Mouse (Mus musculus) MEL (cell line): ENCODE measurements around the gene Rhox1. TPM values are rescaled to one million over a fixed set of nuclear protein-coding genes. Genes with fewer than 3 reads are reported as not detected.
"Not testable (repeated sequence)": the region's sequence is repeated elsewhere in the genome, so short reads cannot be mapped to it uniquely, and the experiment has no call there.

Source experiments
- DNase-seq: peaks from one replicate; pipeline ENCODE4 v3.0.0; 2011; ENCODE audit warnings: low read depth, low spot score
- H3K27ac ChIP-seq: 2 replicates; pipeline ENCODE4 v1.5.1; 2012; ENCODE audit warnings: low read depth, mild to moderate bottlenecking, control low read depth, low read length, moderate library complexity; ENCODE audit not compliant: control insufficient read depth
- H3K27me3 ChIP-seq, 2 experiments: fragments of 150-350 bp in 1 of 2; sonication (generic) in 1 of 2; 2 replicates each; pipeline ENCODE4 v1.6.1; 2012; ENCODE audit warnings: low read length in 2 of 2, mild to moderate bottlenecking in 2 of 2, improper control_type of control experiment in 1 of 2, moderate library complexity in 1 of 2; ENCODE audit not compliant: insufficient read depth in 2 of 2, control insufficient read depth in 1 of 2
- H3K36me3 ChIP-seq, 2 experiments: 2 replicates each; pipeline ENCODE4 v1.6.1; 2012 to 2014; ENCODE audit warnings: low read length in 2 of 2, improper control_type of control experiment in 1 of 2, inconsistent platforms in 1 of 2, mild to moderate bottlenecking in 1 of 2; ENCODE audit not compliant: insufficient read depth in 2 of 2, control insufficient read depth in 1 of 2
- H3K4me1 ChIP-seq, 2 experiments: fragments of 150-350 bp in 1 of 2; sonication (generic) in 1 of 2; 2 replicates each; pipeline ENCODE4 v1.6.1; 2012; ENCODE audit warnings: low read length in 2 of 2, improper control_type of control experiment in 1 of 2, mild to moderate bottlenecking in 1 of 2; ENCODE audit not compliant: insufficient read depth in 2 of 2, control insufficient read depth in 1 of 2
- H3K4me3 ChIP-seq, 2 experiments: fragments of 150-350 bp in 1 of 2; sonication (generic) in 1 of 2; 2 replicates each; pipeline ENCODE4 v1.5.1; 2012; ENCODE audit warnings: low read depth in 2 of 2, low read length in 2 of 2, mild to moderate bottlenecking in 2 of 2, moderate library complexity in 2 of 2, control low read depth in 1 of 2, improper control_type of control experiment in 1 of 2; ENCODE audit not compliant: control insufficient read depth in 1 of 2, insufficient read depth in 1 of 2
- H3K79me2 ChIP-seq: 2 replicates; pipeline ENCODE4 v1.6.1; 2012; ENCODE audit warnings: mild to moderate bottlenecking, low read length, moderate library complexity; ENCODE audit not compliant: control insufficient read depth, poor library complexity, insufficient read depth
- H3K9ac ChIP-seq: 2 replicates; pipeline ENCODE4 v1.6.1; 2012; ENCODE audit warnings: low read depth, mild to moderate bottlenecking, control low read depth, low read length, moderate library complexity; ENCODE audit not compliant: control insufficient read depth, poor library complexity, severe bottlenecking
- H3K9me3 ChIP-seq: fragments of 150-350 bp; sonication (generic); replicated peaks from 2 replicates; pipeline ENCODE4 v1.6.1; 2012; ENCODE audit warnings: mild to moderate bottlenecking, low read length, improper control_type of control experiment, moderate library complexity; ENCODE audit not compliant: insufficient read depth
- BHLHE40 ChIP-seq: IDR thresholded peaks from 2 replicates; pipeline ENCODE4 v1.6.1; 2012; ENCODE audit warnings: low read depth, mild to moderate bottlenecking, inconsistent platforms, low read length, improper control_type of control experiment, borderline replicate concordance
- CHD2 ChIP-seq: IDR thresholded peaks from 2 replicates; pipeline ENCODE4 v1.6.1; 2011; ENCODE audit warnings: low read length, improper control_type of control experiment
- ELF1 ChIP-seq: IDR thresholded peaks from 2 replicates; pipeline ENCODE4 v1.6.1; 2014; ENCODE audit warnings: low read depth, mild to moderate bottlenecking, inconsistent platforms, low read length, improper control_type of control experiment, moderate library complexity
- ETS1 ChIP-seq: IDR thresholded peaks from 2 replicates; pipeline ENCODE4 v1.6.1; 2012; ENCODE audit warnings: low read depth, mild to moderate bottlenecking, inconsistent platforms, low read length, improper control_type of control experiment, moderate library complexity
- GABPA ChIP-seq: IDR thresholded peaks from 2 replicates; pipeline ENCODE4 v1.6.1; 2012; ENCODE audit warnings: low read depth, mild to moderate bottlenecking, inconsistent platforms, low read length, improper control_type of control experiment, moderate library complexity
- GATA1 ChIP-seq: IDR thresholded peaks from 2 replicates; pipeline ENCODE4 v1.6.1; 2011; ENCODE audit warnings: low read depth, low read length, improper control_type of control experiment
- HCFC1 ChIP-seq: IDR thresholded peaks from 2 replicates; pipeline ENCODE4 v1.6.1; 2012; ENCODE audit warnings: low read depth, mild to moderate bottlenecking, inconsistent platforms, low read length, improper control_type of control experiment, moderate library complexity
- MEF2A ChIP-seq: IDR thresholded peaks from 2 replicates; pipeline ENCODE4 v1.6.1; 2014; ENCODE audit warnings: low read depth, mild to moderate bottlenecking, inconsistent platforms, low read length, improper control_type of control experiment; ENCODE audit not compliant: poor library complexity, insufficient replicate concordance, severe bottlenecking; ENCODE audit errors: extremely low read depth
- MXI1 ChIP-seq: IDR thresholded peaks from 2 replicates; pipeline ENCODE4 v1.6.1; 2011; ENCODE audit warnings: mild to moderate bottlenecking, low read depth, low read length, improper control_type of control experiment
- POLR2AphosphoS2 ChIP-seq: IDR thresholded peaks from 2 replicates; pipeline ENCODE4 v1.6.1; 2011; ENCODE audit warnings: low read length, improper control_type of control experiment
- SMC3 ChIP-seq: IDR thresholded peaks from 2 replicates; pipeline ENCODE4 v1.6.1; 2011; ENCODE audit warnings: low read depth, low read length, improper control_type of control experiment
- USF2 ChIP-seq, 2 experiments: IDR thresholded peaks; 2 replicates each; pipeline ENCODE4 v1.6.1; 2011 to 2012; ENCODE audit warnings: improper control_type of control experiment in 2 of 2, low read length in 2 of 2, borderline replicate concordance in 1 of 2, inconsistent platforms in 1 of 2, low read depth in 1 of 2, mild to moderate bottlenecking in 1 of 2; ENCODE audit not compliant: insufficient read depth in 1 of 2
- ZMIZ1 ChIP-seq: IDR thresholded peaks from 2 replicates; pipeline ENCODE4 v1.6.1; 2012; ENCODE audit warnings: low read depth, mild to moderate bottlenecking, inconsistent platforms, low read length, improper control_type of control experiment, moderate library complexity
- polyA plus RNA-seq, 2 experiments: library from polyadenylated mRNA; stranded (reverse) in 1 of 2; unstranded in 1 of 2; fragments of >175 nt in 1 of 2; fragments of >200 nt in 1 of 2; gene quantifications; 2 replicates each; pipeline versions ENCODE4 v1.2.1 to v1.2.4; 2012; ENCODE audit warnings: low replicate concordance in 2 of 2, low read depth in 1 of 2; ENCODE audit not compliant: insufficient read length in 2 of 2, insufficient read depth in 1 of 2, missing spikeins in 1 of 2
- total RNA-seq: library from RNA; depleted of rRNA; stranded (reverse); fragments of 300-350 nt; gene quantifications from 2 replicates; pipeline ENCODE4 v1.2.3, GENCODE M21; 2012; rRNA removed

Gene Rhox1
- not detected in 2 replicates for total RNA-seq
- polyA plus RNA-seq: not detected

GRCm38 (mm10) chrX:37222158-37222557 is at the start of gene Rhox1:
TSS of gene Rhox1 (minus strand) at chrX:37222258.
- not testable (repeated sequence) for H3K9ac ChIP-seq, H3K27ac ChIP-seq, H3K9me3 ChIP-seq, H3K36me3 ChIP-seq, H3K79me2 ChIP-seq, H3K4me1 ChIP-seq, H3K27me3 ChIP-seq, DNase-seq, H3K4me3 ChIP-seq

DNA sequence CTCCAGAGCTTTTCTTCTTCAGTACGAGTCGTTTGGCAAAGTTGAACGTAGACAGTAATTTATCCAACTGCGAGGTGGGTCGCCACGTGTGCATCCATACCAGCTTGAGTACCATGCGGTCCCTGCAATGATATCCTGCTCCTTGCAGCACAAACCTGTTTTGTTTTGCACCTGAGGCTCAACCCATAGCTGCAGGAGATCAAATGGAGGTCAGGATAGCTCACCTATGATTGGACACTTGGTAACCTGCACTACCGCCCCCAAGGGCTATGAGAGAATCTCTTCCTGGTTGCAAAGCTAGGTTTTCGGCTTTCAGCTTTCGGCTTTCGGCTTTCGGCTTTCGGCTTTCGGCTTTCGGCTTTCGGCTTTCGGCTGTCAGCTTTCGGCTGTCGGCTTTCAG is 43.0 kb upstream of the Rhox1 start, which contains the start of gene Rhox4a:
Rhox4a (plus strand) TSS at position 301 of the 400 bp plus-strand sequence.
- DNase-seq, H3K4me3 ChIP-seq, H3K9ac ChIP-seq: not testable (repeated sequence)

GRCm38 (mm10) chrX:37249619-37250018 is 27.6 kb upstream of the Rhox1 start, which contains the start of gene Rhox3a:
TSS of gene Rhox3a (plus strand) at chrX:37249919.
- not testable (repeated sequence) for H3K9ac ChIP-seq, H3K27me3 ChIP-seq, H3K9me3 ChIP-seq, H3K4me3 ChIP-seq, H3K4me1 ChIP-seq, H3K79me2 ChIP-seq, DNase-seq, H3K27ac ChIP-seq, H3K36me3 ChIP-seq

More for the DNA sequence above, 43.0 kb upstream of the Rhox1 start, which contains the start of gene Rhox4a:
- not testable (repeated sequence) for H3K4me1 ChIP-seq, H3K27ac ChIP-seq, H3K79me2 ChIP-seq, H3K36me3 ChIP-seq, H3K9me3 ChIP-seq, H3K27me3 ChIP-seq

DNA sequence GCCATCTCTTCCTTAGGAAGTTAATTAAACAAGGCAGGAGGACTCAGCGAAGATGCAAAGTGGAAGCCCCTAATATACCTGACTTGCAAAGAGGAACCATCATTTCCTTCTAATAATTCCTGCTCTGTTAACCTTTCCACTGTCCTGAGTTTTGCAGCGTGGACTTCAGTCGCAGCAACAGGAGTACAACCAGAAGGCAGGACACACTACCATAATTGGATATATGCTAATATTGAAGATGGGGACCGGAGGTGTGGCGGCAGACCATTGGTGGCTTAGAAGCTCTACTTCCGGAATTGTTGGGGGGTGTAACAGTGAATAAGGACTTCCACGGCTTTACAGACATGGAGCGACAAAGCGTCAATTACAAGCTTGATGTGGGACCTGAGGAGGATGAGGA is 22.6 kb upstream of the Rhox1 start, which contains the start of gene Rhox2a:
Rhox2a (plus strand) TSS at position 301 of the 400 bp plus-strand sequence.
- H3K4me1 ChIP-seq, H3K9me3 ChIP-seq, H3K27me3 ChIP-seq, DNase-seq, H3K4me3 ChIP-seq, H3K27ac ChIP-seq, H3K79me2 ChIP-seq, H3K9ac ChIP-seq, H3K36me3 ChIP-seq: not testable (repeated sequence)

GRCm38 (mm10) chrX:37210941-37211340 is 11.1 kb downstream of the Rhox1 start, which contains the start of gene Gm9:
TSS of gene Gm9 (minus strand) at chrX:37211041.
- Histone ChIP-seq H3K9me3 (no peaks in the 10 kb centered on the region), H3K4me3 (no peak within 1 kb of the TSS)

More at GRCm38 (mm10) chrX:37210941-37211340, 11.1 kb downstream of the Rhox1 start, which contains the start of gene Gm9:
- TF ChIP-seq GABPA (no peak), MXI1 (no peak), POLR2AphosphoS2 (no peak), MEF2A (no peak), ZMIZ1 (no peak), GATA1 (no peak), BHLHE40 (no peak), HCFC1 (no peak), CHD2 (no peak), USF2 (IDR thresholded peaks at IDR 0.05; ENCODE audit: borderline replicate concordance in 1 of 2, insufficient read depth in 1 of 2, low read depth in 1 of 2, low read length in 2 of 2) (no peak), ELF1 (no peak), ETS1 (no peak), SMC3 (no peak)
- Histone ChIP-seq H3K79me2 (no peaks in the 10 kb centered on the region), H3K9ac (no peak within 1 kb of the TSS), H3K27me3 (no peaks in the 10 kb centered on the region), H3K4me1 (no peaks in the 10 kb centered on the region), H3K36me3 (no peaks in the 10 kb centered on the region), H3K27ac (no peak within 1 kb of the TSS)
- no peak for DNase-seq
